Mouse (Mus musculus) left cerebral cortex, adult 2 months (tissue): ENCODE results near the gene Tmem140. TPM values are rescaled to one million over a fixed set of nuclear protein-coding genes. Genes with fewer than 3 reads are reported as not detected.

Experiments used
- DNase-seq, 2 experiments: peaks; one replicate each; pipeline ENCODE4 v3.0.0; 2021 to 2022; ENCODE audit warnings: low spot score in 2 of 2, mixed read lengths in 1 of 2; ENCODE audit errors: extremely low spot score in 1 of 2
- H3K27ac ChIP-seq: fragments of 200-600 bp; 2 replicates; pipeline ENCODE4 v1.8.1; 2022
- H3K4me3 ChIP-seq: fragments of 200-600 bp; 2 replicates; pipeline ENCODE4 v1.8.1; 2022
- CTCF ChIP-seq: fragments of 200-600 bp; IDR thresholded peaks from 2 replicates; pipeline ENCODE4 v1.8.1; 2022; ENCODE audit warnings: antibody characterized with exemption, mild to moderate bottlenecking, moderate library complexity
- intact Hi-C: fragments of 180-260 bp; cut with DNase I; formaldehyde crosslinking; loops from one replicate; pipeline ENCODE4 v1.15.1; 2025
- long read RNA-seq, 2 experiments: library from polyadenylated mRNA; stranded (forward); transcript quantifications; one replicate each; pipeline ENCODE4 v2.0.0; 2021; ENCODE audit warnings: borderline mapping rate in 2 of 2
- total RNA-seq, 2 experiments: library from RNA; stranded (reverse); gene quantifications; 2 replicates each; pipeline ENCODE4 v1.2.3; 2021

The Tmem140 gene
- total RNA-seq = 1 to 10 TPM; 3.1 TPM
- long read RNA-seq, experiment 1, partial matches to known transcripts = 0 of 3 reads
- long read RNA-seq, experiment 1, other reads (novel, unspliced or antisense) = 0 of 3 reads
- long read RNA-seq, experiment 2, partial matches to known transcripts = 0 of 4 reads
- long read RNA-seq, experiment 2, other reads (novel, unspliced or antisense) = 0 of 4 reads

DNA sequence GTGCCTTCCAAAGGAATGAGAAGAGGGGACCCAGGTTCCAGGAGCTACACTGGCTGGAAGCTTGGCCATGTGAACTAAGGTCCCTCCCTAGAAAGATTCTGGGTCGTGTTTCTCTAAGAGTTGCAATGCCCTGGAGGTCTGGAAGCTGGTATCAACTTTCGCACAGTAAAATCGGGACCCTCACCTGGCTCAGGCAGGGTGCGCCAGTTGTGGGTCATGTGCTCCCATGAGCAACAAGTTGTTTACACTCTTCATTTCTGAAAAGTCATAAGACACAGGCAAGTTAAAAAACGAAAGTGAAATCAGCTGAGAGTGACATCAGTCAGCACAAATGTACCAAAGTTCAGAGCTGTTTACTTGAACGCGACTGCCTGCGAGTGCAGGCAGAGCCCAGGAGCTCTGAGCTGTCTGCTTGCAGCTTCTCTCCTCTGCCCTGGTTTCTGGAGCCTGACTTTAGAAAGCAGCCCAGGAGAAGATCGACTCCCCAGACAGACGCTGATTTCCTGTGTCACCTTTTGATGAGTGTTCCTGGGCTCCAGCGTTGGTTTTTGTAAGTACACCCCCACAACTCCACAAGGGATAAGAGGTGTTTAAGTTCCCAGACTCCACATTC, at the start of gene Tmem140:
Gene Tmem140 (plus strand): TSS at position 356 of the 613 bp plus-strand sequence.
- peak within 1 kb of the TSS; percentile 85 for H3K27ac ChIP-seq
- no peak for TF ChIP-seq CTCF
- no peak for DNase-seq
- peak within 1 kb of the TSS; percentile 32 for H3K4me3 ChIP-seq
- intact Hi-C loops = no loop called here

DNA sequence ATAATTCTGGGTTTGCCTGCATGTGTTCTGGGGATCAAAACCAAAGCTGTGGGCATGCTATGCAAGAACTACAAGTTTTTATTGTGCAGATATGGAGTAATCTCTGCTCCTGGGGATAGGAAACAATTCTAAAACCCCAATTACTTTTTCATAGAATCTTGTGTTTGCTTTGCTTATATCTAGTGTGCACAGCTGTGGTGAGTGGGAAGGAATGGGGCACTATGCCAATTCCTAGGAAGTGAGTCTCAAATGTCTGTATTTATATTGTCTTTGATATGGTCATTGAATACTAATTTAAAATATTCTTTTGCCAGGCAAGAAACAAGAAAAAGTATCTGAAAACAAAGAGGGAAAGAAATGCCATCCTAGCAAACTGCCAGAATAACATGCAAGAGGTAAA, 38.5 kb upstream of the Tmem140 start:
- peak in 1 of 2 experiments; percentile 13 for DNase-seq
- no peak overlapping the region for H3K27ac ChIP-seq
- H3K4me3 ChIP-seq = no peak overlapping the region
- intact Hi-C loops = no loop called here
- TF ChIP-seq CTCF = no peak

DNA sequence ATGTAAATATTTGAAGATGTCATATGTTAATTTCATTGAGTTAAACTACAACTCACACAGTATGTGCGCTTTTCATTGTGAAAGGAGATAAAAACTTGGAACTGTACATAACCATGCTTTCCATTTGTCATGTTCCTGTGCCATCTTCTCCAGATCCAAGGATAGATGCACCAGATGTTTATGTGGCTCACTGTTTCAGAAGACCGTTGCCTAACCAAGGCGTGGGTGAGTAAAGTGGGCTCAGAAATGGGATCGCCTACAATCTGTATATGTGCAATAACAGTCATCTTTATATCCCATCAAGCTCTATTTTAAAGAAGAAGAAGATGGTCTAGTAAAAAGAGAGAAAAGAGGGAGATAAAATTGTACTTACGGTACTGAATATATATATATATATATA, 30.6 kb upstream of the Tmem140 start:
- DNase-seq = peak in 1 of 2 experiments; percentile 16
- no peak for TF ChIP-seq CTCF
- intact Hi-C loops = loop anchor here (2.0 kb wide), 1 partner anchor 52 kb away; the partner anchor contains the start of gene Agbl3
- Histone ChIP-seq H3K27ac (no peak overlapping the region), H3K4me3 (no peak overlapping the region)

DNA sequence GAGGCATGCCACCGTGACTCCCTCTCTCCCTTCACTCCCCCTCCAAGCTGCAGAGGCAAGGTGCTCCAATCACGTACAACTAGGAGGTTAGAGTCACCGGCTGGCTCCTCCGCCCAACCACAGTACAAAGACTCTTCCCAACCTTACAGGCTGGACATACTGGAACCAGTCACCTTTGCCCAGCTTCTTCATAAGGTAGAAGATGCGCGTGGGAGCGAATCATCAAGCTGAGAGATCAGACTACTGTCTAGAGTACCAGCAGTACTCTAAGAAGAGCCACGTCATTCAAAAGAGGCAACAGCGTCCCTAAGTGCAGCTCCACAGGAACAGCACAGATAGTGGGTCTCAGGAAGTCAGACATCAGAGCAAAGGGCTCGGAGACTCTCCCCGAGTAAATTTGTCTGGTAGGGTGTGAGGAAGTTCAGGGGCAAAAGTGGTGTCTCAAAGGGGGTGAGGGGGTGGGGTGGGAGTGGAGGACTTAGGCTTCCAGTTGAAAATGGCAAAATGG, 1.3 kb upstream of the Tmem140 start:
- no peak overlapping the region for H3K27ac ChIP-seq
- no peak for DNase-seq
- intact Hi-C loops = no loop called here
- H3K4me3 ChIP-seq = no peak overlapping the region
- TF ChIP-seq CTCF = no peak

DNA sequence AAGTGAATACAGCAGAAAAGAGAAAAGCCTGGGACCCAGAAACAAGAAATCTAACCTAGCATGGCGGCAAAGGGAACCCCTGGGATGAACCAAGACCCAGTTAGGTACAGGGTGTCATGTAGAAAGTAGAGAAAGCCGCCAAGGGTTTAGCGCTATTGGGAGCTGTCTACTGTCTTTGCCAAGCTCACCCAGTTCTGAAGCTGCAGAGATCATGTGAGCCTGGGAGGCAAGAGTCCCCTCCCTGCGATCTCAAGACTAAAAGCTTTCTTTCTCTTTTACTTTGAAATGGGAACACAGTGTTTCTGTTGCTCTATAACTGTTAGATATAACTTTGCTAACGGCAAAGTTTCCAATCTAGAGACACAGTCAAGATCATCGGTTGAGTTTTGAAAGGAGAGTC, 565 bp upstream of the Tmem140 start:
- no peak for TF ChIP-seq CTCF
- no peak for DNase-seq
- Histone ChIP-seq H3K27ac (peak overlapping the region; percentile 85), H3K4me3 (peak overlapping the region; percentile 32)
- intact Hi-C loops = no loop called here

DNA sequence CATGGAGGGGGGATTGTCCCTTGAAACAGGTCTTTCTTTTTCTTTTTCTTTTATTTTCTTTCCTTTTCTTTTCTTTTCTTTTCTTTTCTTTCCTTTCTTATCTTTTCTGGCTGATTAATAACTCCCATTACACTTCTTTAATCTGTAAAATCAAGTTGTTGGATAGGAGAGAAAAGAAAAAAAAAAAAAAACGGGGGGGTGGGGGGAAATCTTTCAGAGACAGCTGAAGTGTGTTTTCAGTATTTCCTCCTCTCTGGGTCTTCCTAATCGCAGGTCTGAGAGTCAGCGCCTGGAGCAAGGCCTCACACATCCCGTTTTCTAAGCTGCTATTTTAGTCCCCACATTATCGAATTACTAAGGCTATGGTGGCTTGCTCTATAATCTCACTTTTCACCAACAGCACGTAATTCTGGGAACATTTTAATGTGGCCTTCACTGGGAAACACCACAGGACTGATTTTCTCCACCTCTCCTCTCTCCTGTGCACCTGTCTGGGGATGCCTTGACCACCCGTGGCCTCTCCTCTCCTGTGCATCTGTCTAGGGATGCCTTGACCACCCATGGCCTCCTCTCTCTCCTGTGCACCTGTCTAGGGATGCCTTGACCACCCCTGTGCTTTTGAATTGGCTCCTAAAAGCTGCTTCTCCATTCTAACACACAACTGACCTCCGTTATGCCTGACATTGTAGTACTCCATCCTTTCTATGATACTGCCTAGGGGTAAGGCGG, 1.0 kb downstream of the Tmem140 start:
- H3K27ac ChIP-seq = no peak overlapping the region; the same call in 1 of the 2 replicates
- no peak for TF ChIP-seq CTCF
- intact Hi-C loops = no loop called here
- no peak for DNase-seq
- peak overlapping the region; percentile 32 for H3K4me3 ChIP-seq

DNA sequence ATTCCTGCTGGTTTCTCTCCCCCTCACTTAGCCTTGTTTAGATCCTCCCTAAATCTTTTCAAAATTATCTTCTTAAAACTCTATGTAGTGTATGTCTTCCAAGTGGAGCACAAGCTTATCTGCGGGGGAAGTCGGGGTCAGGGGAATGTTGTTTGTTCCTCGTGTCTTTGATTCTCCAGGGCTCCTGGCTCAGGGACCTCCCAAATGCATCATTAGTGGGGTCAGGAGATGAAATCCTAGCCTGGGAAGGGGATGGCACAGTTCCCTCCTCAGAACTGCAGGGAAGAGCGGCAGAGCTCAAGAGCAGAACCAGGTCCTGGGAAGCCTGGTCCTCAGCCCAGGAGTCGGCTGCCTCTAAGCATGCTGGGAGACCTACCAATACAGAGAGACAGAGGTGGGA, 2.3 kb downstream of the Tmem140 start:
- no peak for TF ChIP-seq CTCF
- Histone ChIP-seq H3K4me3 (no peak overlapping the region), H3K27ac (peak overlapping the region; percentile 55)
- intact Hi-C loops = no loop called here
- DNase-seq = no peak

DNA sequence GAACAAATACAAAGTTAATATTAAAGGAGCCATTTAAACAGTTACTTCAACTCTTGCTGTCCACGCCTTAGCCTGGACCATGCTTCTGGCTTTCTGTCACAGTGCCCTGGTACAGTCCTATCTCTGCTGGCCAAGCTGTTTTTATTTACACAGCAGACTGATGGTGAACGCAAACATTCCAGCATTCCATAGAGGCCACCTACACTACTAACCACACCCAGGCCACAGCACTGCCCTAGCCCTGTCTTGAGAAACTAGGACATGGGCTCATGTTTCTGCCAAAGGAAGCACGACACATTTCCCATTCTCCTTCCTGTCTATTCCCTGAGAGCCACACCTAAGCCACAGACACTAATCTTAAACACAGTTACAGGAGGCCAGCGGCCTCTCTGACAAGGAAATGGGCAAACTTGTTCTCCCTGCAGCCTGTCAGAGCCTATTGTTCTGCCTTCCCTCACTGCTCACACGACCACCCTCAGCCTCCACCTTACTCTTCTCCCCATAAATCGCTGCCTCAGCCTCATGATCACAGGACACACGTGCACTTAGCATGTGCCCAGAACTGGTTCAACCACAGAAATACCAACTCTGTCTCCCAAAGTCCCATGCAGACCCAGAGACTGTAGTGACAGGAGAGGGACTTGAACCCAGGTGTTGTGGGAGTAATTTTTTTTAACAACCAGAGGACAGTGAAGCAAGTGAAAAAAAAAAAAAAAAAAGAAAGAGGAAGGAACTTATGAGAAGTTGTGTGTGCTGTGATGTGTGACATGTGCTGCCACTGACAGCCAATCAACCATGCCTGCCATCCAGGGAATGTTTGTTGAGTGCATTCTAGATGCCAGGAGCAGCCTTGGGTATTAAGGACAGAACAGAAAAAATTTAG, 3.0 kb downstream of the Tmem140 start:
- Histone ChIP-seq H3K27ac (peak overlapping the region; percentile 55), H3K4me3 (no peak overlapping the region)
- intact Hi-C loops = no loop called here
- TF ChIP-seq CTCF = no peak
- no peak for DNase-seq

DNA sequence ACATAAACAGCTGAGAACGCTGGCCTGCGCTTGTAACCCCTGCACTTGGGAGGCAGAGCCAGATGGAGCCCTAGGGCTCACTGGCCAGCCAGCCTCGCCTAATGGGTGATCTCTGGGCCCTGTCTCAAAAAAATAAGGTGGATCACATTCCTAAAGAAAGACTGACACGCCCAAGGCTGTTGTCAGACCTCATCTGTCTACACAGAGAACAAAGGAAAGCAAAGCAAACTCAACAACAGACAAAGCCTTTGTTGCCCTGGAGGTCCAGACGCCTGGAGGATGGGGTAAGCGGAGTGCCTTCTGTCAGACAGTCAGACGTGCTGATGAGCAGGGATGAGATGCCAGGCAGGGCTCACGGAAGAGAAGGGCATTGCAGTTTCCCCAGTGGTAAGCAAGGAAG, 3.8 kb downstream of the Tmem140 start:
- H3K27ac ChIP-seq = no peak overlapping the region
- no peak overlapping the region for H3K4me3 ChIP-seq
- no peak for TF ChIP-seq CTCF
- intact Hi-C loops = no loop called here
- no peak for DNase-seq

DNA sequence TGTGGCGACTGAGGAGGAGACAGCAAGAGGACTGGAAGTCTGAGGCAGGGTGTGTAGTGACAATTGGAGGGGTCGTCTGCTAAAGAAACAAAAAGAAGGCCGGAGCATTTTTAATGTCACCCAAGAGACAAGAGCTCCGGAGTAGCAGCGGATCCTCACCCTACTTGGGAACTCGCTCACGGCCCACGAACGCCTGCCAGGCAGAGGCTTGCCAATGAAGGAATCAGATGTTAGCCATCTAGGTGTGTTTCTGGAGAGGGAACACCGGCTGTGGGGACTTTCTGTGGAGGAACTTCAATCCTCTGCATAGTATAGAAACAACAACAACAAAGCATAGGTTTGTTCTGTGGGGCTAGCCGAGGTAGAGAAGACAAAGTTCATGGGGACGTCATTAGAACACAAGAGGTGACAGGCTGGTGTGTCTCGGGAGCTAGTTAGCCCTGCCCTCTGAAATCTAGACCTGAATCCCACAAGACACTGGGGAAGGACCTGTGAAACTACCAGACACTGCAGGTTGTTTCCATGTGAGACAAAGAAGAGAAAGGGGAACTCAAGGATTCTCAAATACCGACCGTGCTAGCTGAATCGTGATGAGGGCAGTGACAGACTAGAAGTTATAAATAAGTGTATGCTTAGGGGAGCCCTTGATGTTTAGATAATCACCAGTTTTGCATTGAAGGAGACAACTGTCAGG, 4.5 kb downstream of the Tmem140 start:
- intact Hi-C loops = no loop called here
- no peak for DNase-seq
- Histone ChIP-seq H3K27ac (no peak overlapping the region), H3K4me3 (no peak overlapping the region)
- no peak for TF ChIP-seq CTCF

DNA sequence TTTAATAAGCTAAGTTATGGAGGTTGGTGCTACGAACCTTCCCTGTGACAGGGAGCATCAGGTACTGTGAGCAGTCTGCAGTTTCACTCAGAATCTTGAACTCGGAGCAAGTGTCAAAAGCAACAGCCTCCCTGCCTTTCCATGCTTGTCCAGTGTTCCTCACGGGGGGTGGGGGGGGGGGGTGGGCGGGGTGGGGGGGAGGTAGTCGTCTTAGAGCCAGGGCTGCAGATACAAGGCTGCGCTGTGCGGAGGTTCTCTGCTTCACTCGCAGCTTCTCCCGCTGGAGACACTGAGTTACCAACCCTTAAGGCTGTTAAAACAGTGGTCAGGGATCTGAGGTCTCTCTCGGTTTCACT, 5.0 kb downstream of the Tmem140 start:
- H3K27ac ChIP-seq = no peak overlapping the region
- intact Hi-C loops = no loop called here
- H3K4me3 ChIP-seq = no peak overlapping the region
- no peak for DNase-seq
- no peak for TF ChIP-seq CTCF
